Mouse (Mus musculus): Measurements from ENCODE around the gene Retreg1. TPM values are rescaled to one million over a fixed set of nuclear protein-coding genes. Genes with fewer than 3 reads are reported as not detected.
A peak's percentile ranks its signal among the peaks of the same experiment; 100 is the strongest.
"Not testable (repeated sequence)": the region's sequence is repeated elsewhere in the genome, so short reads cannot be mapped to it uniquely, and the experiment has no call there.

Retreg1 gene
- polyA plus RNA-seq, 1 experiment from 2014 or later = 10.1 TPM

DNA sequence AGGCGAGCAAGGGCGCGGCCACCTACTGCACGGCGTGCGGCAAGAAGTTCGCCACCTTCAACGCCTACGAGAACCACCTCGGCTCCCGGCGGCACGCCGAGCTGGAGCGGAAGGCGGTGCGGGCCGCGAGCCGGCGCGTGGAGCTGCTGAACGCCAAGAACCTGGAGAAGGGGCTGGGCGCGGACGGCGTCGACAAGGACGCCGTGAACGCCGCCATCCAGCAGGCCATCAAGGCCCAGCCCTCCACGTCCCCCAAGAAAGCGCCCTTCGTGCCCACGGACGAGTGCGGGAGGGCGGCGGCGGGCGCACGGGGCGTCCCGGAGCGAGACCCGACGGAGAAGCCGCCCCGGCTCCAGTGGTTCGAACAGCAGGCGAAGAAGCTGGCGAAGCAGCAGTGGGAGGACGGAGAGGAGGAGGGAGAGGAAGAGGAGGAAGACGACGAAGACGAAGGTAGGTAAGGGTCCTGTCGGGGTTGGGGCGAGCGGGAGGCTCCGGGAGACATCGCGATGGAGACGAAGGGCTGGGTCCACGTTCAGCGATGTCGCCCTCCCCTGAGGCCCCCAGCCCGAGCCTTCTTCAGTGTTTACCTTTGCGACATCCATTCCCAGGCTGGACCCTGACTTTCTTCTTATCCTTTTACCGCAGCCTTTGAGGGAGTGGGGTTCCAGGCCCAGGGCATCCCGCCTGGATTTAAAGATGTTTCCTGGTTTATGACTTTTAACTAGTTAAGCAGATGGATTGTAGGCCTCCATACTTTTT is 141.9 kb downstream of the Retreg1 start:
- WGBS (ENCODE audit: insufficient replicate concordance) = under 1% methylated on average over 71 of the region's 71 CpGs
- H3K4me1 ChIP-seq (ENCODE audit: control insufficient read depth, low read depth, low read length) = peaks cover 17% of the 10 kb centered on the region
- peak overlapping the region; percentile 93 for H3K27ac ChIP-seq (ENCODE audit: low read length)
- H3K9ac ChIP-seq (ENCODE audit: low read depth, low read length) = peak overlapping the region; percentile 93
- H3K27me3 ChIP-seq (ENCODE audit: control insufficient read depth, insufficient read depth, low read depth, low read length) = no peaks in the 10 kb centered on the region
- peak overlapping the region; percentile 88 for H3K4me2 ChIP-seq (ENCODE audit: low read depth, low read length)
- peaks cover 9% of the 10 kb centered on the region for H3K36me3 ChIP-seq (ENCODE audit: control insufficient read depth, insufficient read depth)
- H3K4me3 ChIP-seq (ENCODE audit: low read depth, low read length) = peak overlapping the region; percentile 97
- no peak for ATAC-seq (ENCODE audit: low read depth)
- H3K9me3 ChIP-seq (replicated peaks; ENCODE audit: control insufficient read depth, low read length) = no peaks in the 10 kb centered on the region

DNA sequence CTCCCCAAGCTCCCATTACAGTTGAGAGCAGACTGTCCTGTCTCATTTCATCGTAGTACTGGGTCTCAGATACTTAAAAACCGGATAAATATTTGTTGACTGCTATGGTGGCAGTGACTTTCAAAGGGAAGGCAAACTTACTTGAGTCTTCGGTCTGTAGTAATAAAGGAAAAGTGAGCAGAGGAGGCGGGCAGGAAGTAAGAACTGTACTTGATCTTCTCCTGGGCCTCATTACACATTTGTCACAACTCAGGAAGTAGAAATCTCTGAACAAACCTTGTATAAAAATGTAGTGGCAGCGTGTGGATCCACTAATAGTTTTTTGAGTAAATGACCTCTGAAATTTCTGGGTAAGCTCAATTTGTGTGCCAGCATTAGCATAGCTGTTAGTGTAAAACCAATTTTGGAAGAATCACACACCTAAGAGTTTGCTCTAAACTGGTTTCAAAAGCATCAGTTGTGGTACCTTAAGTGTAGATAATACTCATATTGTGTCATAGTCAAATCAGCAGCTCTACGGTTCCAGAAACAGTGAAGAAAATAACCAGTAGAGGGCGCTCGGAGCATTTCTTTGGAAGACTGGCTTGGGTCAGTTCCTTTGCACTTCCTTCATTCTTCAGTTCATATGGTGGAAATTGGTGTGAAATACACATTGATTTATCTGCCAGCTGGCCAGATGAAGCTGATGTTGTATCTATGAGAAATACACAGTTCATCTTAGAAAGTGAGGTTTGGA is 150.2 kb downstream of the Retreg1 start:
- 55% methylated on average over 8 of the region's 8 CpGs for WGBS (ENCODE audit: insufficient replicate concordance)
- no peak overlapping the region for H3K4me2 ChIP-seq (ENCODE audit: low read depth, low read length)
- no peak overlapping the region for H3K9ac ChIP-seq (ENCODE audit: low read depth, low read length)
- no peaks in the 10 kb centered on the region for H3K4me1 ChIP-seq (ENCODE audit: control insufficient read depth, low read depth, low read length)
- no peak for ATAC-seq (ENCODE audit: low read depth)
- no peaks in the 10 kb centered on the region for H3K27me3 ChIP-seq (ENCODE audit: control insufficient read depth, insufficient read depth, low read depth, low read length)
- no peak overlapping the region for H3K27ac ChIP-seq (ENCODE audit: low read length)
- H3K36me3 ChIP-seq (ENCODE audit: control insufficient read depth, insufficient read depth) = peaks cover 30% of the 10 kb centered on the region
- H3K9me3 ChIP-seq (replicated peaks; ENCODE audit: control insufficient read depth, low read length) = no peaks in the 10 kb centered on the region
- H3K4me3 ChIP-seq (ENCODE audit: low read depth, low read length) = no peak overlapping the region

- H3K4me1 ChIP-seq (ENCODE audit: control insufficient read depth, low read depth, low read length) = no peaks in the 10 kb centered on the region
- H3K9ac ChIP-seq (ENCODE audit: low read depth, low read length) = no peak overlapping the region
- H3K27me3 ChIP-seq (ENCODE audit: control insufficient read depth, insufficient read depth, low read depth, low read length) = no peaks in the 10 kb centered on the region
- H3K4me2 ChIP-seq (ENCODE audit: low read depth, low read length) = no peak overlapping the region
- no peak overlapping the region for H3K4me3 ChIP-seq (ENCODE audit: low read depth, low read length)
- WGBS (ENCODE audit: insufficient replicate concordance) = 58% methylated on average over 2 of the region's 2 CpGs
- ATAC-seq (ENCODE audit: low read depth) = no peak
- no peaks in the 10 kb centered on the region for H3K9me3 ChIP-seq (replicated peaks; ENCODE audit: control insufficient read depth, low read length)
- peaks cover 27% of the 10 kb centered on the region for H3K36me3 ChIP-seq (ENCODE audit: control insufficient read depth, insufficient read depth)
- no peak overlapping the region for H3K27ac ChIP-seq (ENCODE audit: low read length)
Observed at GRCm38 (mm10) chr15:25995521-25995920, 152.5 kb downstream of the Retreg1 start.

DNA sequence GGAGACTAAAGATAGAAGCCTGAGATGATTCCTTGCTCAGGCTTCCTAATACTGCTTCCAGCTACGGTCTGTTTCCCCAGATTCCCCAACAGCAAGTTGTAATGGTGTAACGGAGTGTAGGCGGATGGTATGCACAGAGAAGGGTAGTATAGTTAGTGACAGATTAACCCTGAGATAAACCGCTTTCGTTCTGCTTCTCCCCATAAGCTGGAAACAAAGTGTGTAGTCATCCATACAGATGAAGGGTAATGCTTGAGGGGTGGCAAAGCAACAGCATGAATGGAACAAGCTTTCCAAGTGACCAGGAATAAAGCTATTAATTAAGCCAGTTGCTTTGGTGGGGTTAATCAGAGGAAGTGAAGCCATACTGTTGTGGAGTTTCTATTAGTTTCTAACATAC is 156.6 kb downstream of the Retreg1 start:
- H3K27me3 ChIP-seq (ENCODE audit: control insufficient read depth, insufficient read depth, low read depth, low read length); H3K27ac ChIP-seq (ENCODE audit: low read length); H3K9me3 ChIP-seq (replicated peaks; ENCODE audit: control insufficient read depth, low read length); H3K4me1 ChIP-seq (ENCODE audit: control insufficient read depth, low read depth, low read length); H3K9ac ChIP-seq (ENCODE audit: low read depth, low read length); ATAC-seq (ENCODE audit: low read depth); H3K4me2 ChIP-seq (ENCODE audit: low read depth, low read length); H3K4me3 ChIP-seq (ENCODE audit: low read depth, low read length): not testable (repeated sequence)
- 67% methylated on average over 5 of the region's 5 CpGs for WGBS (ENCODE audit: insufficient replicate concordance)
- H3K36me3 ChIP-seq (ENCODE audit: control insufficient read depth, insufficient read depth) = peaks cover 17% of the 10 kb centered on the region

DNA sequence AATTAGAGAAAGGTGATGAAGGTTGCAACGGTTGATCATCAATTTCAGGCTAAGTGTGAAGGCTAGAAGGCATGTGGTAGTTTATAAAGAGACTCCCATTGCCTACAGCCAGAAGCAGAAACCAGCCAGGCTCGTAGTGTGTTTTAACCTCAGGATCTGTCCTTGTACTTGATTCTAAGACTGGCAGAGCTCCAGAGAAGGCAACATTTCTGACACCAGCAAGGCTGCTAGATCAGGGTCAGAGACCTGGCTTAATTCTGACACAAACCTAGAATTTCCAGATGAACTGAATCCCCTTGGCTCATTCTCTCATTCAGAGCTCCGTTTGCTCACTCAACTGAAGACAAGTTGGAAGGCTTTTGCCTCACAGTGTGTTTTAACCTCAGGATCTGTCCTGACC is 165.6 kb downstream of the Retreg1 start:
- no peak for ATAC-seq (ENCODE audit: low read depth)
- no peak overlapping the region for H3K4me3 ChIP-seq (ENCODE audit: low read depth, low read length)
- H3K4me2 ChIP-seq (ENCODE audit: low read depth, low read length) = no peak overlapping the region
- 47% methylated on average over 3 of the region's 3 CpGs for WGBS (ENCODE audit: insufficient replicate concordance)
- no peaks in the 10 kb centered on the region for H3K36me3 ChIP-seq (ENCODE audit: control insufficient read depth, insufficient read depth)
- no peak overlapping the region for H3K27ac ChIP-seq (ENCODE audit: low read length)
- no peak overlapping the region for H3K9ac ChIP-seq (ENCODE audit: low read depth, low read length)
- no peaks in the 10 kb centered on the region for H3K4me1 ChIP-seq (ENCODE audit: control insufficient read depth, low read depth, low read length)
- no peaks in the 10 kb centered on the region for H3K27me3 ChIP-seq (ENCODE audit: control insufficient read depth, insufficient read depth, low read depth, low read length)
- no peaks in the 10 kb centered on the region for H3K9me3 ChIP-seq (replicated peaks; ENCODE audit: control insufficient read depth, low read length)

- ATAC-seq (ENCODE audit: low read depth) = no peak
- Histone ChIP-seq H3K4me1 (ENCODE audit: control insufficient read depth, low read depth, low read length) (no peaks in the 10 kb centered on the region), H3K4me3 (ENCODE audit: low read depth, low read length) (no peak overlapping the region), H3K9me3 (replicated peaks; ENCODE audit: control insufficient read depth, low read length) (no peaks in the 10 kb centered on the region), H3K9ac (ENCODE audit: low read depth, low read length) (no peak overlapping the region), H3K4me2 (ENCODE audit: low read depth, low read length) (no peak overlapping the region), H3K36me3 (ENCODE audit: control insufficient read depth, insufficient read depth) (no peaks in the 10 kb centered on the region), H3K27ac (ENCODE audit: low read length) (no peak overlapping the region), H3K27me3 (ENCODE audit: control insufficient read depth, insufficient read depth, low read depth, low read length) (no peaks in the 10 kb centered on the region)
- 69% methylated on average over 4 of the region's 4 CpGs for WGBS (ENCODE audit: insufficient replicate concordance)
Observed at GRCm38 (mm10) chr15:26012891-26013290, 169.9 kb downstream of the Retreg1 start.

DNA sequence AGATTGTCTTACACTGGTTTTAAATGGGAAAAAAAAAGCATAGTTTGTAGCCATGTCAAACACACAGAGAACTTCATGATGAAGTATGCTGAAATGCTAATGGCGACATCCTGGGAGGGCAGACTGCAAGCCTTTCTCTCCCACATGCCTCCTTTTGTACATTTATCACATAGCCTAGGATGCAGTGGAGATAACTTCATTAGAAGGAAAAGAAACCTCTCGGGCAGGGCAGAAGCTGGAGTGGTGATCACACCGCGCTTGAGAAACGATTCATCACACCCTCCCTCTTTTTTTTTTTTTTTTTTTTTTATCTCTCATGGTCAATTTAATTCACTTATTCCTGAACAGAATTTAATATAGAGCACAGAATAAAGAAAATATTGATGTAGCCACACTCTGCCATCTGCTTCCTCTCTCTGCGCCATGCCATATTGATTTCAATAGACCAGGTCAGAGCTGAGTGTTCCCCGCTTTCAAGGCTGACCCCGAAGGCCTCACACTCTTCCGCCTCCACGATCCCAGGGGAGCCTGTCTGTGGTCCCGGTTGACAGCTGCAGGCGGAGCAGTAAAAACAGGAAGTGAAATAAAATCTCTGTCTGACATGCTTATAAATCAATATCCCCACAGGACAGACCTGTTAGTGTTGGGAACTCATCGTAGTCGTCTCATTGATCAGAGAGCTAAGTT is 173.1 kb downstream of the Retreg1 start:
- Histone ChIP-seq H3K9me3 (replicated peaks; ENCODE audit: control insufficient read depth, low read length) (no peaks in the 10 kb centered on the region), H3K27me3 (ENCODE audit: control insufficient read depth, insufficient read depth, low read depth, low read length) (no peaks in the 10 kb centered on the region), H3K9ac (ENCODE audit: low read depth, low read length) (no peak overlapping the region), H3K4me3 (ENCODE audit: low read depth, low read length) (no peak overlapping the region), H3K27ac (ENCODE audit: low read length) (no peak overlapping the region), H3K4me1 (ENCODE audit: control insufficient read depth, low read depth, low read length) (no peaks in the 10 kb centered on the region), H3K4me2 (ENCODE audit: low read depth, low read length) (no peak overlapping the region), H3K36me3 (ENCODE audit: control insufficient read depth, insufficient read depth) (no peaks in the 10 kb centered on the region)
- ATAC-seq (ENCODE audit: low read depth) = no peak
- WGBS (ENCODE audit: insufficient replicate concordance) = 31% methylated on average over 14 of the region's 14 CpGs

- no peak overlapping the region for H3K4me3 ChIP-seq (ENCODE audit: low read depth, low read length)
- no peak for ATAC-seq (ENCODE audit: low read depth)
- no peaks in the 10 kb centered on the region for H3K4me1 ChIP-seq (ENCODE audit: control insufficient read depth, low read depth, low read length)
- H3K27ac ChIP-seq (ENCODE audit: low read length) = no peak overlapping the region
- WGBS (ENCODE audit: insufficient replicate concordance) = 64% methylated on average over 8 of the region's 8 CpGs
- no peaks in the 10 kb centered on the region for H3K36me3 ChIP-seq (ENCODE audit: control insufficient read depth, insufficient read depth)
- H3K4me2 ChIP-seq (ENCODE audit: low read depth, low read length) = no peak overlapping the region
- no peaks in the 10 kb centered on the region for H3K9me3 ChIP-seq (replicated peaks; ENCODE audit: control insufficient read depth, low read length)
- H3K9ac ChIP-seq (ENCODE audit: low read depth, low read length) = no peak overlapping the region
- no peaks in the 10 kb centered on the region for H3K27me3 ChIP-seq (ENCODE audit: control insufficient read depth, insufficient read depth, low read depth, low read length)
Observed at GRCm38 (mm10) chr15:26021721-26022120, 178.7 kb downstream of the Retreg1 start.

- H3K27me3 ChIP-seq (ENCODE audit: control insufficient read depth, insufficient read depth, low read depth, low read length) = no peaks in the 10 kb centered on the region
- H3K9me3 ChIP-seq (replicated peaks; ENCODE audit: control insufficient read depth, low read length) = no peaks in the 10 kb centered on the region
- H3K27ac ChIP-seq (ENCODE audit: low read length) = no peak overlapping the region
- H3K9ac ChIP-seq (ENCODE audit: low read depth, low read length) = no peak overlapping the region
- no peaks in the 10 kb centered on the region for H3K36me3 ChIP-seq (ENCODE audit: control insufficient read depth, insufficient read depth)
- no peak for ATAC-seq (ENCODE audit: low read depth)
- no peaks in the 10 kb centered on the region for H3K4me1 ChIP-seq (ENCODE audit: control insufficient read depth, low read depth, low read length)
- no peak overlapping the region for H3K4me3 ChIP-seq (ENCODE audit: low read depth, low read length)
- 65% methylated on average over 5 of the region's 5 CpGs for WGBS (ENCODE audit: insufficient replicate concordance)
- no peak overlapping the region for H3K4me2 ChIP-seq (ENCODE audit: low read depth, low read length)
Observed at GRCm38 (mm10) chr15:26022636-26023035, 179.7 kb downstream of the Retreg1 start.

Data from liver, embryonic 16.5 days (tissue).